Mouse (Mus musculus) CH12.LX (cell line): Measurements from ENCODE around the gene Gm20388. TPM values are rescaled to one million over a fixed set of nuclear protein-coding genes. Genes with fewer than 3 reads are reported as not detected.
A peak's percentile ranks its signal among the peaks of the same experiment; 100 is the strongest.

Source experiments
- DNase-seq: peaks from one replicate; pipeline ENCODE4 v3.0.0-alpha.2; 2013; ENCODE audit errors: extremely low read depth
- H3K27ac ChIP-seq: 2 replicates; pipeline ENCODE4 v1.5.1; 2012; ENCODE audit warnings: low read depth, mild to moderate bottlenecking, control low read depth, moderate library complexity; ENCODE audit not compliant: insufficient read depth
- H3K27me3 ChIP-seq: replicated peaks from 2 replicates; pipeline ENCODE3; 2012; ENCODE audit warnings: inconsistent platforms
- H3K36me3 ChIP-seq, 2 experiments: replicated peaks in 1 of 2; 2 replicates each; pipeline versions ENCODE3 to v1.6.1; 2012; ENCODE audit warnings: inconsistent platforms in 1 of 2, low read length in 1 of 2, mild to moderate bottlenecking in 1 of 2, mixed read lengths in 1 of 2, moderate library complexity in 1 of 2; ENCODE audit not compliant: control insufficient read depth in 1 of 2, insufficient read depth in 1 of 2
- H3K4me1 ChIP-seq, 2 experiments: 2 replicates each; pipeline ENCODE4 v1.6.1; 2012; ENCODE audit warnings: inconsistent platforms in 1 of 2, moderate library complexity in 1 of 2; ENCODE audit not compliant: insufficient read depth in 2 of 2, control insufficient read depth in 1 of 2
- H3K4me2 ChIP-seq: 2 replicates; pipeline ENCODE4 v1.6.1; 2012; ENCODE audit warnings: low read depth, mild to moderate bottlenecking, control low read depth; ENCODE audit not compliant: poor library complexity, insufficient read depth, severe bottlenecking
- H3K4me3 ChIP-seq, 3 experiments: fragments of 150-350 bp in 1 of 3; sonication (generic) in 1 of 3; replicated peaks in 1 of 3; 2 replicates each; pipeline versions ENCODE3 to v1.5.1; 2011 to 2012; ENCODE audit warnings: low read depth in 2 of 3, low read length in 2 of 3, mild to moderate bottlenecking in 2 of 3, moderate library complexity in 2 of 3, control low read depth in 1 of 3, improper control_type of control experiment in 1 of 3, inconsistent platforms in 1 of 3, mixed read lengths in 1 of 3; ENCODE audit not compliant: poor library complexity in 1 of 3
- H3K79me2 ChIP-seq: replicated peaks from 2 replicates; pipeline ENCODE4 v1.6.1; 2012; ENCODE audit warnings: mild to moderate bottlenecking, moderate library complexity; ENCODE audit not compliant: control insufficient read depth, poor library complexity, insufficient read depth, severe bottlenecking; ENCODE audit errors: extremely low read depth
- H3K9ac ChIP-seq: 2 replicates; pipeline ENCODE4 v1.6.1; 2012; ENCODE audit warnings: low read depth, mild to moderate bottlenecking, control low read depth, moderate library complexity; ENCODE audit not compliant: insufficient read depth
- H3K9me3 ChIP-seq: replicated peaks from 2 replicates; pipeline ENCODE3; 2012; ENCODE audit warnings: low read length, inconsistent platforms, mixed read lengths
- BHLHE40 ChIP-seq: IDR thresholded peaks from 2 replicates; pipeline ENCODE4 v1.6.1; 2011; ENCODE audit warnings: mild to moderate bottlenecking, low read depth, low read length, improper control_type of control experiment
- CHD1 ChIP-seq: IDR thresholded peaks from 2 replicates; pipeline ENCODE4 v1.6.1; 2012; ENCODE audit warnings: low read depth, low read length, improper control_type of control experiment, inconsistent platforms
- CHD2 ChIP-seq: IDR thresholded peaks from 2 replicates; pipeline ENCODE4 v1.6.1; 2011; ENCODE audit warnings: low read length, improper control_type of control experiment
- CTCF ChIP-seq, 2 experiments: IDR thresholded peaks in 1 of 2; conservative IDR thresholded peaks in 1 of 2; 2 replicates each; pipeline ENCODE4 v1.5.1; 2011 to 2012; ENCODE audit warnings: low read depth in 2 of 2, low read length in 2 of 2, improper control_type of control experiment in 1 of 2, inconsistent platforms in 1 of 2, mild to moderate bottlenecking in 1 of 2, moderate library complexity in 1 of 2
- ELF1 ChIP-seq: IDR thresholded peaks from 2 replicates; pipeline ENCODE4 v1.6.1; 2014; ENCODE audit warnings: low read depth, mild to moderate bottlenecking, inconsistent platforms, low read length, improper control_type of control experiment
- GABPA ChIP-seq: IDR thresholded peaks from 2 replicates; pipeline ENCODE4 v1.6.1; 2012; ENCODE audit warnings: low read depth, low read length, improper control_type of control experiment, inconsistent platforms; ENCODE audit not compliant: insufficient replicate concordance
- JUN ChIP-seq: IDR thresholded peaks from 2 replicates; pipeline ENCODE4 v1.6.1; 2011; ENCODE audit warnings: low read depth, mild to moderate bottlenecking, low read length, improper control_type of control experiment, moderate library complexity; ENCODE audit not compliant: insufficient read depth
- MAX ChIP-seq: IDR thresholded peaks from 2 replicates; pipeline ENCODE4 v1.6.1; 2011; ENCODE audit warnings: low read length, improper control_type of control experiment
- NELFE ChIP-seq: IDR thresholded peaks from 2 replicates; pipeline ENCODE4 v1.6.1; 2011; ENCODE audit warnings: low read depth, low read length, improper control_type of control experiment
- PAX5 ChIP-seq: IDR thresholded peaks from 2 replicates; pipeline ENCODE4 v1.6.1; 2012; ENCODE audit warnings: low read length, inconsistent platforms, mixed read lengths
- RAD21 ChIP-seq: IDR thresholded peaks from 2 replicates; pipeline ENCODE4 v1.6.1; 2011; ENCODE audit warnings: low read depth, mild to moderate bottlenecking, low read length, improper control_type of control experiment, moderate library complexity
- SMC3 ChIP-seq: IDR thresholded peaks from 2 replicates; pipeline ENCODE4 v1.6.1; 2011; ENCODE audit warnings: low read depth, low read length, improper control_type of control experiment
- TCF12 ChIP-seq: IDR thresholded peaks from 2 replicates; pipeline ENCODE4 v1.6.1; 2014; ENCODE audit warnings: low read depth, mild to moderate bottlenecking, inconsistent platforms, low read length, improper control_type of control experiment
- USF2 ChIP-seq: conservative IDR thresholded peaks from 2 replicates; pipeline ENCODE4 v1.6.1; 2011; ENCODE audit warnings: low read depth, low read length, improper control_type of control experiment
- ZC3H11A ChIP-seq: IDR thresholded peaks from 2 replicates; pipeline ENCODE4 v1.6.1; 2012; ENCODE audit warnings: low read depth, mild to moderate bottlenecking, inconsistent platforms, low read length, improper control_type of control experiment
- dilution Hi-C: fragments of 300-500 bp; cut with MboI; formaldehyde crosslinking; loops from 2 replicates; pipeline ENCODE4 v1.14.3; 2020; ENCODE audit warnings: low sequenced_read_pairs; ENCODE audit not compliant: extremely low pct_unique_long_range_greater_than_20kb, extremely low pct_ligation_motif_present
- in situ Hi-C: fragments of 300-500 bp; cut with MboI; formaldehyde crosslinking; loops from 3 replicates; pipeline ENCODE4 v1.14.3; 2019; ENCODE audit warnings: low sequenced_read_pairs, low pct_ligation_motif_present, low pct_unique_long_range_greater_than_20kb, mixed read lengths
- polyA plus RNA-seq: library from polyadenylated mRNA; unstranded; fragments of >175 nt; gene quantifications from 2 replicates; pipeline ENCODE4 v1.2.1, GENCODE M21; 2012; ENCODE audit warnings: low read depth; ENCODE audit not compliant: insufficient read length
- total RNA-seq, 2 experiments: library from RNA; depleted of rRNA; stranded (reverse); fragments of 300-350 nt in 1 of 2; fragments of >200 nt in 1 of 2; gene quantifications; 2 replicates each; pipeline ENCODE4 v1.2.3; 2012 to 2014

The Gm20388 gene
- total and polyA plus RNA-seq, 3 experiments = 14.8 to 26.3 (median 22.2) TPM

DNA sequence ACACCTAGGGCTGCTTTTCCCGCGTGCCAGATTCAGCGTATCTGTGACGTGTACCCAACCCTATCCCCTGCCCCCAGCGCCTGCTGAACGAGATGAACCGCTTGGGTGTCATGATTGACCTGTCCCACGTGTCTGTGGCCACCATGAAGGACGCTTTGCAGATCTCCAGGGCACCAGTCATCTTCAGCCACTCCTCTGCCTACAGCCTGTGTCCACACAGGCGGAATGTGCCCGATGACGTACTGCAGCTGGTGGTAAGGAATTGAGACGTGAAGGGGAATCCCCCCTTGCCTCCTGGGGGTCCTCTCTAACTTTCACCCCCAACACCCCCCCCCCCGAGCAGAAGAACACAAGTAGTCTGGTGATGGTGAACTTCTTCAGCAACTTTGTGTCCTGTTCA is 3289.2 kb downstream of the Gm20388 start:
- Histone ChIP-seq H3K4me1 (0 out of 4 replicates have a peak, but pooled peaks cover 0 to 3% of the 10 kb centered on the region in 2 experiments), H3K4me3 (no peak overlapping the region), H3K36me3 (peaks cover 6 to 17% of the 10 kb centered on the region in 2 experiments), H3K79me2 (no peaks in the 10 kb centered on the region), H3K4me2 (no peak overlapping the region), H3K9me3 (no peaks in the 10 kb centered on the region), H3K27me3 (peaks cover 36% of the 10 kb centered on the region), H3K9ac (no peak overlapping the region), H3K27ac (no peak overlapping the region)
- TF ChIP-seq CHD2 = no peak
- 0 out of 2 replicates have a peak, but pooled peaks have one; percentile 6 for TF ChIP-seq BHLHE40
- TF ChIP-seq GABPA = no peak
- dilution Hi-C loops = no loop called here
- DNase-seq = no peak
- in situ Hi-C loops = loop anchor here (10.0 kb wide), 1 partner anchor 365 kb away; no protein-coding TSS in a partner anchor

DNA sequence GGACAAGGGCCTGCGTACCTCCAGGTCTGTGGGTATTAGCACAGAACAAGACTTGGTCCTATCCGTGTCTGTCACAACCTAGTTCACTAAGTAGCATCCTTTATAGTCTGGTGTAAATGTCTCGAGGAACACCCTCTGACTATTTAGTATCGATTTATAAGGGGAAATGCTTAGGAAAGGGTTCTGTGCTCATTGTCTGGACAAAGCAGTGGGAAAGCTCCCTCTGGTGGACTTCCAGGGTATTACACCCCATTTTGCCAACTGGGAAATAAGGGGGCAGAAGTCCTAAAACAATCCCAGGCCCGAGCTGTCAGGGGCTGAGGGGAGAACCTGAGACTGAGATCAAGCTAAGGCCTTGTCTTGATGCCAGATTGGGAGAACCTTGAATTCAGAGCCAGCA is 3291.6 kb downstream of the Gm20388 start:
- Histone ChIP-seq H3K4me3 (no peak overlapping the region), H3K27ac (no peak overlapping the region), H3K79me2 (no peaks in the 10 kb centered on the region), H3K9me3 (no peaks in the 10 kb centered on the region), H3K4me1 (0 out of 4 replicates have a peak, but pooled peaks cover 0 to 3% of the 10 kb centered on the region in 2 experiments), H3K27me3 (peaks cover 31% of the 10 kb centered on the region), H3K36me3 (peaks cover 25 to 36% of the 10 kb centered on the region in 2 experiments), H3K4me2 (no peak overlapping the region), H3K9ac (no peak overlapping the region)
- DNase-seq = peak; percentile 60
- dilution Hi-C loops = no loop called here
- peak; percentile 19; the same call in 1 of the 2 replicates for TF ChIP-seq ZC3H11A
- peak; percentile 42; the same call in 1 of the 2 replicates for TF ChIP-seq NELFE
- TF ChIP-seq SMC3 = peak; percentile 81
- no peak for TF ChIP-seq JUN
- TF ChIP-seq CTCF (conservative IDR thresholded peaks at IDR 0.05 in 1 of 2, IDR thresholded peaks at IDR 0.05 in 1 of 2; ENCODE audit: low read depth in 2 of 2, low read length in 2 of 2) = peak; percentile 90 to 99
- no peak for TF ChIP-seq PAX5
- TF ChIP-seq TCF12 = no peak
- peak; percentile 80 for TF ChIP-seq RAD21
- in situ Hi-C loops = no loop called here

DNA sequence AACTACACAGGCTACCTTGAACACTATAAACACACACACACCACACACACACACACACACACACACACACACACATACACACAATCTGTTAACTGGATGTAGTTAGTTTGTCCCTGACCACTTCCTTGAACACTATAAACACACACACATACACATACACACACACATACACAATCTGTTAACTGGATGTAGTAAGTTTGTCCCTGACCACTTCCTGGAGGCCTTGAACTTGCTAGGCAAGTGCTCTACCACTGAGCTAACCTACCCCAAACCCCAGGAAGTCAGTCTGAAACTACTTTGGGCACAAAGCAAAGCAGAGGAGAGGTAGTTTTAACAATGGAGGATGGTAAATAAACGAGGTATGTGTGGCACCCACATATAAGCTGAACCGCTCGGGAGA is 3292.9 kb downstream of the Gm20388 start:
- Histone ChIP-seq H3K27ac (no peak overlapping the region), H3K79me2 (no peaks in the 10 kb centered on the region), H3K36me3 (peaks cover 38 to 49% of the 10 kb centered on the region in 2 experiments), H3K4me3 (no peak overlapping the region), H3K9me3 (no peaks in the 10 kb centered on the region), H3K4me1 (0 out of 4 replicates have a peak, but pooled peaks cover 0 to 3% of the 10 kb centered on the region in 2 experiments), H3K4me2 (no peak overlapping the region)
- no peak for DNase-seq
- in situ Hi-C loops = no loop called here
- TF ChIP-seq CHD1 (no peak), ELF1 (no peak), MAX (no peak), USF2 (no peak)
- TF ChIP-seq, all 38 proteins: peak for 0
- dilution Hi-C loops = no loop called here
- Histone ChIP-seq H3K27me3 (peaks cover 21% of the 10 kb centered on the region), H3K9ac (no peak overlapping the region)
